Mouse (Mus musculus): ENCODE data around the gene Homez.

Gene Homez

DNA sequence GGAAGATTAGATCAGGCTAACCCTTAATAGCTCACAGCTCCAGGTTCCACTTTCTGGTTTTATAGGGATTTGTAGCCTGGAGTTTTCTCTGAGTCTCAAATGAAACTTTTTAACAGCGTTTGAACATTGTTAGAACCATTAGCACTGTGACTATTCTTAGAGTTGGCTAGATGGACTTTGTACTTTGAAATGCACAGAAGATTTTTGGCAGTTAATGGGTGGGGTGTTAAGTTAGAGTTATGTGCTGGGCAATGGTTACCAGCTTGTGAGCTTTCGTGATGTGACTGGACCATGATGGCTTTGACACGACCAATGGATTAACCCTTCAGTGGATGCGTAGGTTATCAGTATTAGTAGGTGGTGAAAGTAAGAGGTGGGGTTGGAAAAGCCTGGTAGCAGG, 64.6 kb downstream of the Homez start:
- in situ Hi-C loops (cut with MboI; ENCODE audit: unreplicated experiment in 2 of 2) = no loop called here
